Mouse (Mus musculus): Measurements from ENCODE around the gene Pdgfb. TPM values are rescaled to one million over a fixed set of nuclear protein-coding genes. Genes with fewer than 3 reads are reported as not detected.

Pdgfb gene
- polyA plus RNA-seq, 1 experiment from 2014 or later: 5.0 TPM

DNA sequence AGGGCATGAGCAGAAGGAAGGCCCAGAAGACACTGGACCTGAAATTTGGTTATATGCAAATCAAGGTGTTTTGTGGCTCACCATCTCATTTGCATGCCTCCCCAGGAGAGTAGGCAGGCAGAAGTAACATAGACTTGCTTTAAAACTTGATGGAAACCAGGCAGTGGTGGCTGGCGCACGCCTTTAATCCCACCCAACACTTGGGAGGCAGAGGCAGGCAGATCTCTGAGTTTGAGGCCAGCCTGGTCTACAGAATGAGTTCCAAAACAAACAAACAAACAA lies 23.3 kb upstream of the Pdgfb start:
- no peak for ATAC-seq (ENCODE audit: low read depth)
- Histone ChIP-seq H3K9me3 (ENCODE audit: control insufficient read depth, low read length) (no peaks in the 10 kb centered on the region), H3K27ac (ENCODE audit: low read depth, low read length) (no peak overlapping the region), H3K4me2 (ENCODE audit: low read depth, low read length) (no peak overlapping the region), H3K27me3 (ENCODE audit: control insufficient read depth, insufficient read depth, low read length) (no peaks in the 10 kb centered on the region), H3K4me3 (ENCODE audit: low read depth, low read length) (no peak overlapping the region), H3K36me3 (ENCODE audit: control insufficient read depth, insufficient read depth, low read length) (no peaks in the 10 kb centered on the region), H3K9ac (replicated peaks; ENCODE audit: low read depth, low read length) (no peak overlapping the region), H3K4me1 (ENCODE audit: control insufficient read depth, insufficient read depth, low read length) (no peaks in the 10 kb centered on the region)
- WGBS: 100% methylated on average over 2 of the region's 2 CpGs

DNA sequence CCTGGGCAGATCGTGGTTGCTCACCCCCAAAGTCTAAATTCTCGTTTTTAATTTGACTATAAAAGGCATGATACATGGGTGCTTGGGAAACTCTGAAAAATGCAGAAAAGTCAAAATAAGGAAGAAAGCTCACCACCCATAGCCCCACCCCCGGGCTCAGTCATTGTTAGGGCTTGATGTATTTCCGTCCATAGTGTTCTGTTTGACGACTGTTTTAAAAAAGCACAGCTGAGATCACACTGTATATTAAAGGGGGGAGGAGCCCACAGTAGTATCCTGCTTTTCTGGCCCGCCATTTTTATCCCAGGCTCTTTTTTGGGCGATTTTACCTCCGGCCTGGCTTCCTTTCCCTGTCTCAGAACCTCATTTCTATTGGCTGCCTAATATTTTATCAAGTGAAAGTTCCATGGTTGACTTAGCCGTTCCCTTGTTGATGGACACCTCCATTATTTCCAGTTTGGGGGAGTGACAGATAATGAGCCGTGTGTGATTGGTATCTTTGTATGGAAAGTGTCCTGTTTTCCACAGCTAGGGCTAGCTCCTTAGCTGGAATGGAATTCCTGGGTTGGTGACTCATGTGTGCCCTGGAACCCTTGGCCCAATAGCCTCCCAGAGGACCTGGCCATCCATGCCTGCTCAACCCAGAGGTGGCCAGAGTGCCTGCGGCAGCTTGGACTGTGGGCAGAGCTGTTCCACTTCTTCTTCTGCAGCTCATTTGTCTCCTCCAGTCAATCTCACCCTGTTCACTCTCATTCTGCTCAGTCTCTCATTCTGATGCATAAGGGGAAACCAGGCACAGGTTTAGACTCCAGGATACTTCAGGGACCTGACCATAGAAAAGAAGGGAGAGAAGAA lies 22.7 kb upstream of the Pdgfb start:
- Histone ChIP-seq H3K4me1 (ENCODE audit: control insufficient read depth, insufficient read depth, low read length) (no peaks in the 10 kb centered on the region), H3K27ac (ENCODE audit: low read depth, low read length) (no peak overlapping the region), H3K4me3 (ENCODE audit: low read depth, low read length) (no peak overlapping the region), H3K9ac (replicated peaks; ENCODE audit: low read depth, low read length) (no peak overlapping the region), H3K9me3 (ENCODE audit: control insufficient read depth, low read length) (no peaks in the 10 kb centered on the region), H3K27me3 (ENCODE audit: control insufficient read depth, insufficient read depth, low read length) (no peaks in the 10 kb centered on the region), H3K36me3 (ENCODE audit: control insufficient read depth, insufficient read depth, low read length) (no peaks in the 10 kb centered on the region), H3K4me2 (ENCODE audit: low read depth, low read length) (no peak overlapping the region)
- 79% methylated on average over 11 of the region's 11 CpGs for WGBS
- ATAC-seq (ENCODE audit: low read depth): no peak

DNA sequence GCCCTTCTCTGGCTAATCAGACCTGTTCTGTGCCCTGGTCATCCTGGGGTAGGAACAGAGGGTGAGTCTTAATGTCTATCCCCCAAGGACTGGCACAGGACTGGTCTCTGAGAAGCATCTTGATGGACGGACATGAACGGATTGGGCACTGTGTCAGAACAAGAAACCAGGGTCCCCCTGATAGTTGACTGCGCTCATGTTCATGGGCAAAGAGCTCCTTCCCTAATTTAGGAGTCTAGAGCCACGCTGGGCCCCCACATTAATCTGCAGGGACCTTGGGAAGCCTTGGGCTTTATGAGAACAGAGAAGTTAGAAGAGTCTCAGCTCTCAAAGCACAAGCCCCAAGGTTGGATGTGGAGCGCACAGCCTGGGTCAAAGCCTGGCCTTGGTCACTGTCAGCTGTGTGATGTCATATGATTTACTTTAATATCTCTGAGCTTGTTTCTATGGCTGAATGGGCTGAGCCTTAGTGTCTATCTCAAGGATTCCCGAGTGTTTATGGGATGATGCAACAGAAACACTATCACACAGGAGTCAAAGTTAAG lies 20.6 kb upstream of the Pdgfb start:
- Histone ChIP-seq H3K27me3 (ENCODE audit: control insufficient read depth, insufficient read depth, low read length) (no peaks in the 10 kb centered on the region), H3K27ac (ENCODE audit: low read depth, low read length) (no peak overlapping the region), H3K9ac (replicated peaks; ENCODE audit: low read depth, low read length) (no peak overlapping the region), H3K9me3 (ENCODE audit: control insufficient read depth, low read length) (no peaks in the 10 kb centered on the region), H3K4me2 (ENCODE audit: low read depth, low read length) (no peak overlapping the region), H3K4me3 (ENCODE audit: low read depth, low read length) (no peak overlapping the region), H3K36me3 (ENCODE audit: control insufficient read depth, insufficient read depth, low read length) (no peaks in the 10 kb centered on the region), H3K4me1 (ENCODE audit: control insufficient read depth, insufficient read depth, low read length) (no peaks in the 10 kb centered on the region)
- 79% methylated on average over 6 of the region's 6 CpGs for WGBS
- no peak for ATAC-seq (ENCODE audit: low read depth)

DNA sequence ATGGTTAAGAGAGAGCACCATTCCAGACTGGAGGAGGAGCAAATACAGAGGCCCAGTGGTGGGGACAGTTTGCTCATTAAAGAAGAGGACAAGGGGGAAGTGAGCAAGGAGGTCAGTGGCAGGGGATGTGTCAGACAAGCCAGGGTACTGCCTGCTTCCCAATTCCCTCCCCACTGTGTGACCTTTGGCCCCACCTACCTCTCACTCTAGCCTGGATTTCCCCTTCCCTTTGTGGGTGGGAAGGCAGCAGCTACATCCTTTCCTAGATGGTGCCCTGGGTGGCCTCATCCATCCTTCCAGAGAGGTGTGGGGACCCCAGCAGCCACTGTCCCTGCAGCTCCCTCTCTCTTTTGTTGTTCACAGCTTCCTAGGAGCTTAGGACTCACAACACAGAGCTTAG lies 20.1 kb upstream of the Pdgfb start:
- Histone ChIP-seq H3K4me3 (ENCODE audit: low read depth, low read length) (no peak overlapping the region), H3K4me1 (ENCODE audit: control insufficient read depth, insufficient read depth, low read length) (no peaks in the 10 kb centered on the region), H3K4me2 (ENCODE audit: low read depth, low read length) (no peak overlapping the region), H3K36me3 (ENCODE audit: control insufficient read depth, insufficient read depth, low read length) (no peaks in the 10 kb centered on the region), H3K27me3 (ENCODE audit: control insufficient read depth, insufficient read depth, low read length) (no peaks in the 10 kb centered on the region), H3K9me3 (ENCODE audit: control insufficient read depth, low read length) (no peaks in the 10 kb centered on the region), H3K9ac (replicated peaks; ENCODE audit: low read depth, low read length) (no peak overlapping the region), H3K27ac (ENCODE audit: low read depth, low read length) (no peak overlapping the region)
- no peak for ATAC-seq (ENCODE audit: low read depth)

DNA sequence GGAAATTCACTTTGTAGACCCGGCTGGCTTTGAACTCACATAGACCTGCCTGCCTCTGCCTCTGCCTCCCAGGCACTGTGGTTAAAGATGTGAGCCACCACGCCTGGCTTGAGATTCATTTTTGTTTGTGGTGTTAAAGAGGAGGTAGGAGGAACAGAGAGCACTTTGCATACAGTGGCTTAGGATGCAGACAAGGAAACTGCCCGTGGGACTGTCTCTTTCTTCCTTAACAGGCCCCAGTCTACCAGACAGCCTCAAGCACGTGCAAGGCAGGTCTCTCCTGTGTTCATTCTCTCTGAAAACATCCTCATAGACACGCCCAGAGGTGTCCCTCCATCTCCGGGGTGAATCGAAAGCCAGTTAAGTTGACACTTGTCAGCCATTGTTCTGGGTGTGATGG lies 19.6 kb upstream of the Pdgfb start:
- ATAC-seq (ENCODE audit: low read depth): no peak
- 66% methylated on average over 7 of the region's 7 CpGs for WGBS
- H3K9me3 ChIP-seq (ENCODE audit: control insufficient read depth, low read length): no peaks in the 10 kb centered on the region

DNA sequence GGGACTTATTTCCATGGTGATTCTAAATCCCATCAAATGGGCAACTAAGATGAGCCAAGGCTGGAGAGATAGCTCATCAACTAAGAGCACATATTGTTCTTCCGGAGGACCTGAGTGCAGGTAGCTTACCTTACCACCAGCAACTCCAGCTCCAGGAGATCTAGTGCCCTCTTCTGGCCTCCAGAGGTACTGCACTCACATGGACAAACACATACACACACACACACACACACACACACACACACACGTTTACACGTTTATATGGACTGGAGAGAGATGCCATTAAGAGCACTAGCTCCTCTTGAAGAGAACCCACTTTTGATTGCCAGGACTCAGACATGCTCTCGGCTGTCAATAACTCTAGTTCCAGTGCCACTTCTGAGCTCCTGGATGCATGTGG lies 16.4 kb upstream of the Pdgfb start:
- no peak for ATAC-seq (ENCODE audit: low read depth)
- no peaks in the 10 kb centered on the region for H3K9me3 ChIP-seq (ENCODE audit: control insufficient read depth, low read length)

More for the DNA sequence above, 19.6 kb upstream of the Pdgfb start:
- H3K27ac ChIP-seq (ENCODE audit: low read depth, low read length): no peak overlapping the region
- H3K27me3 ChIP-seq (ENCODE audit: control insufficient read depth, insufficient read depth, low read length): no peaks in the 10 kb centered on the region
- H3K4me1 ChIP-seq (ENCODE audit: control insufficient read depth, insufficient read depth, low read length): no peaks in the 10 kb centered on the region
- H3K9ac ChIP-seq (replicated peaks; ENCODE audit: low read depth, low read length): no peak overlapping the region
- no peaks in the 10 kb centered on the region for H3K36me3 ChIP-seq (ENCODE audit: control insufficient read depth, insufficient read depth, low read length)
- H3K4me3 ChIP-seq (ENCODE audit: low read depth, low read length): no peak overlapping the region
- H3K4me2 ChIP-seq (ENCODE audit: low read depth, low read length): no peak overlapping the region

DNA sequence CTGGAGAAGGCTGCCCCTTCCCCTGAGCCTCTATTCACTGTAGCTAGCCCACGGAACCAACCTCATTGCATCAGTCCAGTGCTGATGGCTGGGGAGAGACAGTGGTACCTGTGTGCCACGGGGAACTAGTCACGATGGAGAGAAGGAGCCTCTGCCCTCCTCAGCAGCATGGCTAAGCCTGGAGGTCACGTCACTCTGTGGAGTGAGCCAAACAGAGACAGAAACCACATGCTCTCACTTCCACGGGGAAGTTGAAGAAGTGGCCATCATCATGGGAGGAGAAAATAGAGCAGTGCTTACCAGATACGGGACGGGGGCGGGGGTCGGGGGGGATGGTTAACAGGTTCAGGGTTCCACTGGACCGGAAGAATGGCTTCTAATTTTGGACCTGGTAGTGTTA lies 15.6 kb upstream of the Pdgfb start:
- H3K9ac ChIP-seq (replicated peaks; ENCODE audit: low read depth, low read length): no peak overlapping the region

More for the DNA sequence above, 16.4 kb upstream of the Pdgfb start:
- no peaks in the 10 kb centered on the region for H3K27me3 ChIP-seq (ENCODE audit: control insufficient read depth, insufficient read depth, low read length)
- WGBS: 86% methylated on average over 4 of the region's 4 CpGs
- no peak overlapping the region for H3K4me2 ChIP-seq (ENCODE audit: low read depth, low read length)
- no peak overlapping the region for H3K27ac ChIP-seq (ENCODE audit: low read depth, low read length)
- no peak overlapping the region for H3K9ac ChIP-seq (replicated peaks; ENCODE audit: low read depth, low read length)
- no peaks in the 10 kb centered on the region for H3K36me3 ChIP-seq (ENCODE audit: control insufficient read depth, insufficient read depth, low read length)
- no peak overlapping the region for H3K4me3 ChIP-seq (ENCODE audit: low read depth, low read length)
- H3K4me1 ChIP-seq (ENCODE audit: control insufficient read depth, insufficient read depth, low read length): no peaks in the 10 kb centered on the region

DNA sequence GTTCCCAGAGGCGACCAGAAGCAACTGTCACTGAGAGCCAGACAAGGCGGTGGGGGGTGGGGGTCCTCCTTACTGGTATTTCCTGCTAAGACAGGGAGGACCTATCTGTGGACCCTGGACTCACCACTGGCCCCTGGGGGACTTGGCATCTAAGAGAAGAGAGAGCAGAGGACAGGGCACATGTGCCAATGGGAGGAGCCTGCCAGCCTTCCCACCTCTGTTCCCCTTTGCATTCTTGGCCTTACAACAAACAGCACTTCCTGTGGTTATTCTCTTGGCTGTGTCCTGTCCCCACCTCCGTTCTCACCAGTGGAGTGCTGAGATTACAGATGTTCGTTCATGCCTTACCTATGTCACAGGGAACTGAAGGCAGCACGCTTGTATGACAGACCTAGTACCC lies 14.1 kb upstream of the Pdgfb start:
- Histone ChIP-seq H3K4me2 (ENCODE audit: low read depth, low read length) (no peak overlapping the region), H3K4me1 (ENCODE audit: control insufficient read depth, insufficient read depth, low read length) (no peaks in the 10 kb centered on the region), H3K9me3 (ENCODE audit: control insufficient read depth, low read length) (no peaks in the 10 kb centered on the region), H3K27me3 (ENCODE audit: control insufficient read depth, insufficient read depth, low read length) (no peaks in the 10 kb centered on the region), H3K27ac (ENCODE audit: low read depth, low read length) (no peak overlapping the region), H3K9ac (replicated peaks; ENCODE audit: low read depth, low read length) (no peak overlapping the region), H3K4me3 (ENCODE audit: low read depth, low read length) (no peak overlapping the region), H3K36me3 (ENCODE audit: control insufficient read depth, insufficient read depth, low read length) (no peaks in the 10 kb centered on the region)
- WGBS: 80% methylated on average over 5 of the region's 5 CpGs
- no peak for ATAC-seq (ENCODE audit: low read depth)

More for the DNA sequence above, 15.6 kb upstream of the Pdgfb start:
- Histone ChIP-seq H3K27ac (ENCODE audit: low read depth, low read length) (no peak overlapping the region), H3K36me3 (ENCODE audit: control insufficient read depth, insufficient read depth, low read length) (no peaks in the 10 kb centered on the region), H3K27me3 (ENCODE audit: control insufficient read depth, insufficient read depth, low read length) (no peaks in the 10 kb centered on the region), H3K9me3 (ENCODE audit: control insufficient read depth, low read length) (no peaks in the 10 kb centered on the region), H3K4me2 (ENCODE audit: low read depth, low read length) (no peak overlapping the region), H3K4me3 (ENCODE audit: low read depth, low read length) (no peak overlapping the region), H3K4me1 (ENCODE audit: control insufficient read depth, insufficient read depth, low read length) (no peaks in the 10 kb centered on the region)
- WGBS: 92% methylated on average over 10 of the region's 10 CpGs
- no peak for ATAC-seq (ENCODE audit: low read depth)

DNA sequence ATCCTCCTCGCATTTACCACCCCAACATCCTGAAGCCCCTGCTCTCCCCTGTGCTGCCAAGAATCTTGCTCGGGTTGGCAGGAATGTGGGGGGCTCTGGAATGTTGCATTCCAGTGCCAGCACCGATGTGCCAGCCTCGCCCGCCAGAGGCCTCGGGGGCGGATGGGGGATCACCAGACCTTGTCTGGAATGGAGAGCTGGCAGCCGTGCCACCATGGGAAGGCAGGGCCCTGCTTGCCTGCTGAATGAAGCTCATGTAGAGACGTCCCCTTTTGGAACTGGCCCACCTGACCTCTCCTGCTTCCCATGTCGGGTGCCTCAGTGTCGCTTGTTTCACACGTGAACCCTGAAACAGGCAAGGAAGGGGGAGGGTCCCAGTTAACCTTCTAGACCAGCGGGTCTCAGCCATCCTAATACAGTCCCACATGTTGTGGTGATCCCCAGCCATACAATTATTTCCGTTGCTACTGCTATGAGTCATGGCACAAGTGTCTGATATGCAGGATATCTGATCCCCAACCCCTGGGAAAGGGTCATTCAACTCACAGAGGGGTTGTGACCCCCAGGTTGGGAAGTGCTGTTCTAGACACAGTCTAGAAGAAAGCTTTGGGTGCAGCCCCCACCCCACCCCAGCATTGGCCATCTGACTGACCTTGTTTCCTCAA lies 12.0 kb upstream of the Pdgfb start:
- Histone ChIP-seq H3K36me3 (ENCODE audit: control insufficient read depth, insufficient read depth, low read length) (no peaks in the 10 kb centered on the region), H3K27me3 (ENCODE audit: control insufficient read depth, insufficient read depth, low read length) (no peaks in the 10 kb centered on the region), H3K4me2 (ENCODE audit: low read depth, low read length) (no peak overlapping the region), H3K9me3 (ENCODE audit: control insufficient read depth, low read length) (no peaks in the 10 kb centered on the region), H3K9ac (replicated peaks; ENCODE audit: low read depth, low read length) (no peak overlapping the region), H3K27ac (ENCODE audit: low read depth, low read length) (no peak overlapping the region), H3K4me1 (ENCODE audit: control insufficient read depth, insufficient read depth, low read length) (no peaks in the 10 kb centered on the region), H3K4me3 (ENCODE audit: low read depth, low read length) (no peak overlapping the region)
- 76% methylated on average over 14 of the region's 14 CpGs for WGBS
- no peak for ATAC-seq (ENCODE audit: low read depth)
